Mouse (Mus musculus) liver, postnatal 0 days (tissue): Measurements from ENCODE around the gene Carm1.

Experiments
- CTCF ChIP-seq: sonication (generic); IDR thresholded peaks from 2 replicates; pipeline ENCODE4 v1.5.1; 2016; ENCODE audit warnings: antibody characterized with exemption, low read depth
- EP300 ChIP-seq: IDR thresholded peaks from 2 replicates; pipeline ENCODE4 v1.6.1; 2016; ENCODE audit warnings: antibody characterized with exemption, low read depth, mild to moderate bottlenecking

DNA sequence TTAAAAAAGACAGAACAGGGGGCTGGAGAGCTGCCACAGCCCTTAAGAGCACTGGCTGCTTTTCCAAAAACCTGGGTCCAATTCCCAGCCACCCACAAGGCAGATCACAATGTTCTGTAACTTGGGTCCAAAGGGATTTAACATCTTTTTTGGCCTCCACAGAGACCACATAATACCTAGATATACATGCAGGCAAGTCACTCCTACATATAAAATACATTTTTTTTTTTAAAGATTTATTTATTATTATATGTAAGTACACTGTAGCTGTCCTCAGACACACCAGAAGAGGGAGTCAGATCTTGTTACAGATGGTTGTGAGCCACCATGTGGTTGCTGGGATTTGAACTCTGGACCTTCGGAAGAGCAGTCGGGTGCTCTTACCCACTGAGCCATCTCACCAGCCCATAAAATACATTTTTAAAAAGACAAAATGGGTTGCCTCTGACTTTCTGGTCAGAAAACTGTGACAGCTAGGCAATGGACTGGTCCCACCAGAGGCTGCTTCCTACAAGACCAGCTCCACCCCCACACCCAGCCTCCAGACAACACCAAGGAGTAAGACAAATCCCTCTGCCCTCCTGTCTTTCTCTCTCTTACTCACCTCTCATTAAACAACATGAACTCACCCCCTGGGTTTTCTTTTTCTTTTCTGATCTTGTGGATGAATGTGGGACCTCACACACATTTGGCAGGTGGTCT lies 19.4 kb upstream of the Carm1 start:
- TF ChIP-seq CTCF (no peak), EP300 (no peak)
